Mouse (Mus musculus) left cerebral cortex, postnatal 4 days (tissue): ENCODE measurements around the gene Tbc1d5. TPM values are rescaled to one million over a fixed set of nuclear protein-coding genes. Genes with fewer than 3 reads are reported as not detected.

Experiments
- DNase-seq: peaks from one replicate; pipeline ENCODE4 v3.0.0-alpha.2; 2022
- intact Hi-C: fragments of 180-260 bp; cut with DNase I; formaldehyde crosslinking; loops from one replicate; pipeline ENCODE4 v1.15.1; 2025
- total RNA-seq, 2 experiments: library from RNA; stranded (reverse); gene quantifications; 2 replicates each; pipeline ENCODE4 v1.2.3; 2021

Tbc1d5 gene
- total RNA-seq, 2 experiments from 2014 or later = 50.5 to 66.8 TPM

- intact Hi-C loops = no loop called here
- DNase-seq = no peak
Observed at GRCm38 (mm10) chr17:50688135-50688534, 491.0 kb downstream of the Tbc1d5 start.

DNA sequence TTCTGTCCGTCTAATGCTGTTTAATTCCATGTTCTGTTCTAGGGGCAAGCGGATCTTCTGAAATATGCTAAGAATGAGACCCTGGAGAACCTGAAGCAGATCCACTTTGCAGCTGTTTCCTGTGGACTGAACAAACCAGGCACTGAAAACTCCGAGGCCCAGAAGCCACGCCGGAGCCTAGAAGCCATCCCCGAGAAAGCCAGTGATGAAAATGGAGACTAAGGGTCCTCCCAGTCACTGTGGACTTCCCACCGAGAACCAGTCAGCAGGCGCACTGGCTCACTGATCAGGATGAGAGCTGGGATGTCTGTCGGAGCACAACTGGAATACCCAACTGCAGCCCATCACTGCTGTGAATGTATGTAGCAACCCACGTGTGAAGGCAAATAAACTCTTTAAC, 491.5 kb downstream of the Tbc1d5 start:
- no peak for DNase-seq
- intact Hi-C loops = no loop called here

DNA sequence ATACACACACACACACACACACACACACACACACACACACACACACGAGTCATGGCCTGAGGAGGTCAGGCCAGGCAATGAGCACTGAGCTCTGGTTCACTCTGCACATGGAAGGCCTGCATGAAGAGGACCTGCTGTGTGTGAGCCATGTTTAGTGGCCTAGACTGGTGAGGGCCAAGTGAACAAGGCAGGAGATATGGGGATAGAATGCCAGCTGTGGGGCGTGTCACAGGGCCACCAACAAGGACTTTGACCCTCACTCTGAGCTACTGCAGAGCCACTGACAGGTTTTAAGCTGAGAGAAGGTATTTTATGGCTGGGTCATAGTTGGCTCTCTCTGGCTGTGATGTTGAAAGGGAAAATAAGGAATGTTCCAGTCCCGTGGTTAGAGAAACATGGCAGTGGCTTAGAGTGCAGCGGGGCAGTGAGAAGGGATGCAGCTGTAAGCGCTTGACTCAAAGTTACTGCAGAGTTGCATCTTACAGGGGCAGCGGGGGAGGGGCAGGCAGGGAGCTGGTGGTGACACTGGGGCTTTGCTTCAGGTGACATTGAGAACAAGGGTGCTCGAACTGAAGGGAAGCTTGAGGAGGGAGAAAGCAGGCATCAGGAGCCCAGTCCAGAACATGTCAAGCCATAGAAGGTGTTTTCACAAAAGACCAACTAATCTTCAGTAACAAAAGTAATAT, 494.0 kb downstream of the Tbc1d5 start:
- intact Hi-C loops = no loop called here

More for the DNA sequence above, 494.0 kb downstream of the Tbc1d5 start:
- no peak for DNase-seq
